Mouse (Mus musculus): ENCODE measurements around the gene Dclk1.

DNA sequence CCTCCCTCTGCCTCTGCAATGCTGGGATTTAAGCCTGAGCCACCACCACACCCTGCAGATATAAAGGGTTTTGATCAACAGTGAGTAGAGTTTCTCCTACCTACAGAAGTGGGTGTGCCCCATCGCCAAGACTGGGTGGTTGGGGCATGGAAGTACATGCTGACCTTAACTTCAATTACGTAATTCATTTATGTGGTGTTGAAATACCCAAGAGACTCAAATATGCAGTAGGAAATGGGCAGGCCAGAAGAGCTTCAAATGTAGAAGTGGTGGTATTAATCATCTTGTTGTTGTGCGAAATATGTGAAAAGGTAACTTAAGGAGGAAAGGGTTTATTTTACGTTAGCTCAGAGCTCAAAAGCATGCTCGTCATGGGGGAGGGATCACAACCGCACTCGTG is 307.2 kb downstream of the Dclk1 start:
- TF ChIP-seq CTCF (IDR thresholded peaks at IDR 0.05; ENCODE audit: low read depth, low read length), result no peak
- no peak for TF ChIP-seq GATA2 (IDR thresholded peaks at IDR 0.05; ENCODE audit: borderline replicate concordance, low read depth, low read length)
- no peak for TF ChIP-seq GATA1 (IDR thresholded peaks at IDR 0.05; ENCODE audit: borderline replicate concordance, low read length)
